Mouse (Mus musculus): ENCODE measurements around the gene 2210408I21Rik. TPM values are rescaled to one million over a fixed set of nuclear protein-coding genes. Genes with fewer than 3 reads are reported as not detected.

2210408I21Rik gene
- polyA plus RNA-seq, 1 experiment from 2014 or later, result 11.3 TPM

DNA sequence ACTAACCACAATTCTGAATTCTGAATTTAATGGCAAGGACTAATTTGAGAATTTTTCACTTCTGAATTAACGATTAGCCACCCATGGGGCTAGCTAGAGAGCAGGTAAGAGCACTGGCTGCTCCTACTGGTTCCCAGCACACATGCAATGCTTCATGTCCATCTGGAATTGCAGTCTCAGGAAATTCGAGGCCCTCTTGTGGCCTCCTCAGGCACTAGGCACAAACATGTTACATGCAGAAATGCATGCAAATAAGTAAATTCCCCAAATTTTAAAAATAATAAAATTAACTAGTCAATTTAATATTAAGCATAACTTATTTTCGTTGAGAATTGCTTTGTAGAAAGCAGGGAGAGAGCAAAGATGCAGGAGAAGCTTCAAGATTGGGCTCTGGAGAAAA, 273.2 kb downstream of the 2210408I21Rik start:
- Histone ChIP-seq H3K4me3 (ENCODE audit: low read length) (no peak overlapping the region), H3K27ac (ENCODE audit: low read depth, low read length) (no peak overlapping the region), H3K27me3 (ENCODE audit: control insufficient read depth, insufficient read depth, low read length) (no peaks in the 10 kb centered on the region), H3K4me2 (replicated peaks; ENCODE audit: low read depth, low read length) (no peak overlapping the region), H3K9ac (ENCODE audit: low read depth, low read length) (no peak overlapping the region), H3K36me3 (ENCODE audit: control insufficient read depth, insufficient read depth, low read length) (no peaks in the 10 kb centered on the region), H3K9me3 (ENCODE audit: control insufficient read depth, low read length) (no peaks in the 10 kb centered on the region), H3K4me1 (ENCODE audit: control insufficient read depth, insufficient read depth, low read length) (no peaks in the 10 kb centered on the region)
- 77% methylated on average over 3 of the region's 3 CpGs for WGBS
- ATAC-seq (ENCODE audit: low FRiP score, low TSS enrichment), result no peak

DNA sequence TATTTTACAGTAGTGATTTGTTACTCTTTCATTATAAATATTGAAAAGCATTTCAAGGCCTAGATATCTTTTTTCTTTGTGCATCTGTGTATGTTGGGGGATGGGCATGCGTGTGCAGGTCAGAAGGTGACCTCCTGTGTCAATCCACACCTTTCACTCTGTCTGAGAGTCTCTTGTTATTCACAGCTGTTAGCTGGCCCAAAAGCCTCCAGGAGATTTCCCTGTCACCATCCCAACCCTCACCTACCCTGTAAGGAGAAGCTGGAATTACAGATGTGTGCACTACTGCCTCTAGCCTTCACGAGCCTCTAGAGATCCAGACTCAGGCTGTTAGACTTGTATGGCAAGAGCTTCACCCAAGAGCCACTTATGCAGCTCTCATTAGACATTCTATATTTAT, 274.5 kb downstream of the 2210408I21Rik start:
- H3K9ac ChIP-seq (ENCODE audit: low read depth, low read length), result no peak overlapping the region
- no peak for ATAC-seq (ENCODE audit: low FRiP score, low TSS enrichment)
- H3K4me1 ChIP-seq (ENCODE audit: control insufficient read depth, insufficient read depth, low read length), result no peaks in the 10 kb centered on the region
- H3K4me3 ChIP-seq (ENCODE audit: low read length), result no peak overlapping the region
- H3K4me2 ChIP-seq (replicated peaks; ENCODE audit: low read depth, low read length), result no peak overlapping the region
- H3K27ac ChIP-seq (ENCODE audit: low read depth, low read length), result no peak overlapping the region
- no peaks in the 10 kb centered on the region for H3K36me3 ChIP-seq (ENCODE audit: control insufficient read depth, insufficient read depth, low read length)
- 67% methylated on average over 2 of the region's 2 CpGs for WGBS
- H3K27me3 ChIP-seq (ENCODE audit: control insufficient read depth, insufficient read depth, low read length), result no peaks in the 10 kb centered on the region
- H3K9me3 ChIP-seq (ENCODE audit: control insufficient read depth, low read length), result no peaks in the 10 kb centered on the region

DNA sequence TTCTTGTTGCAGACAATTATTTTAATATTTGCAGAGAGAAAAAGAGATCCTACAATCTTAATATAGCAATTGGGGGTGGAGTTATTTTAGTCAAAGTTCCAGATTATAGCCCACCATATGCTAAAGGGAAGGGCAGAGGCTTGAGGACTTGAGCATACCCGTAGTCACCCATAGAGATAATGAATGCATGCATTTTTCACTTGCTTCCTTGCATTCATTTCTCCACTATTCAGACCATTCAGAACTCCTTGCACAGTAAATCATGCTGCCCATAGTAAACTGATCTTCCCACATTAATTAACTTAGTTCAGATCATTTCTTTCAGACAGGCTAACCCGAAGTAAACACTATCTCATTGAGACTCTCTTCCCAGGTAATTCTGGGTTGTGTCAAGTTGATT, 277.5 kb downstream of the 2210408I21Rik start:
- Histone ChIP-seq H3K9ac (ENCODE audit: low read depth, low read length) (no peak overlapping the region), H3K36me3 (ENCODE audit: control insufficient read depth, insufficient read depth, low read length) (no peaks in the 10 kb centered on the region), H3K27ac (ENCODE audit: low read depth, low read length) (no peak overlapping the region), H3K4me3 (ENCODE audit: low read length) (no peak overlapping the region), H3K4me2 (replicated peaks; ENCODE audit: low read depth, low read length) (no peak overlapping the region), H3K4me1 (ENCODE audit: control insufficient read depth, insufficient read depth, low read length) (no peaks in the 10 kb centered on the region), H3K9me3 (ENCODE audit: control insufficient read depth, low read length) (no peaks in the 10 kb centered on the region), H3K27me3 (ENCODE audit: control insufficient read depth, insufficient read depth, low read length) (no peaks in the 10 kb centered on the region)
- no peak for ATAC-seq (ENCODE audit: low FRiP score, low TSS enrichment)
- WGBS, result 81% methylated on average over 2 of the region's 2 CpGs

DNA sequence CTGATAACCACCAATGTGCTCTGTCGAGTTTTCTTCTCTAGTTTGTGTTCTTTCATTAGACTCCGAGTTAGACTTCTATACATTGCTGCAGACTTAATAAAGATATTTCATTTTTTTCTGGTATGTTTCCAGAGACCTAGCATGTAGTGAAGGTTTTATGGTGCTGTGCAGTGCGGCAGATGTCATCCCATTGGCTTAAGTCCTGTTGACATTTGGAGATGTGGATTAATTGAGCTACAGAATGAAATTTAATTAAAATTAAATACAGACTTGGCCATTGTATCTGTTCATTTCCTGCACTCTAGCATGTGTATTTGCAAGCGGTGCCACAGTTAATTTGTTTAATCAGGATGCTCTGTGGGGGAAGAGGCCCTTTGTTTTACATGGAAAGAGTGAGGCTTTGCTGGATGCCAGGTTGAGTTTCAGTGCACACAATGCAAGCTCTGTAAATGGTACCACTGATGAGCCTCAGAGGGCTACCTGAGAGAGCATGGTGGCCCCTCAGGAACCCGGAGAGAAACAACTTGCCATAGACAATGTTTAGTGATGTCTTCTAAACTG, 314.7 kb downstream of the 2210408I21Rik start:
- Histone ChIP-seq H3K36me3 (ENCODE audit: control insufficient read depth, insufficient read depth, low read length) (no peaks in the 10 kb centered on the region), H3K9me3 (ENCODE audit: control insufficient read depth, low read length) (no peaks in the 10 kb centered on the region), H3K4me2 (replicated peaks; ENCODE audit: low read depth, low read length) (no peak overlapping the region), H3K27me3 (ENCODE audit: control insufficient read depth, insufficient read depth, low read length) (no peaks in the 10 kb centered on the region), H3K4me1 (ENCODE audit: control insufficient read depth, insufficient read depth, low read length) (no peaks in the 10 kb centered on the region), H3K9ac (ENCODE audit: low read depth, low read length) (no peak overlapping the region), H3K4me3 (ENCODE audit: low read length) (no peak overlapping the region), H3K27ac (ENCODE audit: low read depth, low read length) (no peak overlapping the region)
- no peak for ATAC-seq (ENCODE audit: low FRiP score, low TSS enrichment)
- 86% methylated on average over 5 of the region's 5 CpGs for WGBS

DNA sequence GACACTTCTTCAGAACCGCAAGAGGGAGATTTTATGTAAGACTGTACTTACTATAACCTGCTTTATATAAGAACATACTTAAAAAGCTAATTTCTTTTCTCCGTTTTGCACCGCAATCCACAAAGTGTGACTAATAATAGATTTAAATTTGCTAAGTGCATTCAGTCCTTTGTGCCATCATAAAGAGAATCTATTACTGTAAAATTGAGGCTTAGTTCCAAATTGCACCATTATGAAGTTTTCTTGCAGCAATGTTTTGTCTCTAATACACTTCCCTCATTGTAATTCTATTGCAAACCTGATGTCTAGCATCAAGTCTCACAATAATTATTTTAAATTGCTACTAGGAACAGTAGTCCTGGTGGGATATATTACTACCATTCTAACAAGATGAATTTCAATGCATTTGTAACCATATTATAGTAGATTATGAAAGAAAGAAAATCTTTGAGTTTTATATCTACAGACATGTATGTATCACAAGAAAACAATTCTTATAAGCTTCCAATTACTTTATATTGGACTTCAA, 334.8 kb downstream of the 2210408I21Rik start:
- WGBS, result 89% methylated on average over 3 of the region's 3 CpGs
- H3K27ac ChIP-seq (ENCODE audit: low read depth, low read length), result no peak overlapping the region
- no peak overlapping the region for H3K9ac ChIP-seq (ENCODE audit: low read depth, low read length)
- H3K4me1 ChIP-seq (ENCODE audit: control insufficient read depth, insufficient read depth, low read length), result no peaks in the 10 kb centered on the region
- no peak overlapping the region for H3K4me2 ChIP-seq (replicated peaks; ENCODE audit: low read depth, low read length)
- H3K9me3 ChIP-seq (ENCODE audit: control insufficient read depth, low read length), result no peaks in the 10 kb centered on the region
- H3K36me3 ChIP-seq (ENCODE audit: control insufficient read depth, insufficient read depth, low read length), result no peaks in the 10 kb centered on the region
- ATAC-seq (ENCODE audit: low FRiP score, low TSS enrichment), result no peak
- no peak overlapping the region for H3K4me3 ChIP-seq (ENCODE audit: low read length)
- H3K27me3 ChIP-seq (ENCODE audit: control insufficient read depth, insufficient read depth, low read length), result no peaks in the 10 kb centered on the region

DNA sequence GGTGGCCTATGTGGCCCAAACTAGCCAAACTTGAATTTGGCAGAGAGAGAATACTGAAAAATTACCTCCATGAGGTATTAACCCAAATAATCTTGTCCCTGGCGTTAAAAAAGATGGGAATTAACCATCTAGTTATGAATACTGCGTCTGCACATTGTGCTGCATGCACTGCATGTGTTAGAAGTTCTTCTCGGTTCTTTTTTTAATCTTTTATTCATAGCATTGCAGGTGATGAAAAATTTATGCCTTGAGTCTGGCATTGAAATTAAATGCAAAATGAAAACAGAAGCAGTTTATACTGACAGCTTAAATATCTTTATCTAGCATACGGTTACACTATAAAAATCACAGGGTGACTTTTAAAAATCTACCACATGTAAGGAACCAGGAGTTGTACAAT, 341.1 kb downstream of the 2210408I21Rik start:
- H3K4me3 ChIP-seq (ENCODE audit: low read length), result no peak overlapping the region
- no peaks in the 10 kb centered on the region for H3K27me3 ChIP-seq (ENCODE audit: control insufficient read depth, insufficient read depth, low read length)
- H3K4me1 ChIP-seq (ENCODE audit: control insufficient read depth, insufficient read depth, low read length), result no peaks in the 10 kb centered on the region
- H3K4me2 ChIP-seq (replicated peaks; ENCODE audit: low read depth, low read length), result no peak overlapping the region
- ATAC-seq (ENCODE audit: low FRiP score, low TSS enrichment), result no peak
- 88% methylated on average over 4 of the region's 4 CpGs for WGBS
- H3K36me3 ChIP-seq (ENCODE audit: control insufficient read depth, insufficient read depth, low read length), result no peaks in the 10 kb centered on the region
- no peak overlapping the region for H3K27ac ChIP-seq (ENCODE audit: low read depth, low read length)
- H3K9me3 ChIP-seq (ENCODE audit: control insufficient read depth, low read length), result no peaks in the 10 kb centered on the region
- H3K9ac ChIP-seq (ENCODE audit: low read depth, low read length), result no peak overlapping the region

DNA sequence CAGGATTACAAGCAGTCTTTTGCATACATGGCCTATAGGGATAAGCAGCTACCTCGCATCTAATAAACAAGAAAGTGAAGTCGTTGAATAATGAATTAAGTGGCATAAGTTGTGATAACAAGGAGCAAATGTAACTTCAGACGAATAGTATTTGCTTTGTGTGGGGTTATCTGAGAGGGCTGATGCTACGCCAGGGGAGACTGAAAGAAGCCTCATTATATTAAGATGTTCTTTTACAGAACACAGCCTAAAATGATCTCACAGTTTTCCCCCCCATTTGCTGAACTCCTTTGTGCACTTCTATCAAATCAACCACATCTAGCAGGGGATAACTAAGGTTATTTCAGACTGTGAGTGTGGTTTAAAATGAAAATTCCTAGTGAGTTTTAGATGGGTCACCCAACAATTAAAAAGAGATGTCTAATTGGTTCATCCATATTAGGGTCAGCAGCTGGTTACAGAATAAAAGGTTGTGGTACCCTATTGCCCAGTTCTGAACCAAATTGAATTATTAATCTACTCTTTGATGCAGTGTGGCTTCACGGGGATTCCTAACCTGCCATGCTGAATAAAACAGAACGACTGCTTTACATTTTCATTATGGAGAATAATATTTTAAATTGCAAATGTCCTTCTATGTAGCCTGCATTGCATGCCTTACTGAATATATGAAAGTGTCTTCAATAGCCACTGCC, 343.2 kb downstream of the 2210408I21Rik start:
- H3K27me3 ChIP-seq (ENCODE audit: control insufficient read depth, insufficient read depth, low read length), result no peaks in the 10 kb centered on the region
- 70% methylated on average over 6 of the region's 6 CpGs for WGBS
- no peak for ATAC-seq (ENCODE audit: low FRiP score, low TSS enrichment)
- no peak overlapping the region for H3K27ac ChIP-seq (ENCODE audit: low read depth, low read length)
- H3K9me3 ChIP-seq (ENCODE audit: control insufficient read depth, low read length), result no peaks in the 10 kb centered on the region
- no peaks in the 10 kb centered on the region for H3K4me1 ChIP-seq (ENCODE audit: control insufficient read depth, insufficient read depth, low read length)
- no peaks in the 10 kb centered on the region for H3K36me3 ChIP-seq (ENCODE audit: control insufficient read depth, insufficient read depth, low read length)
- H3K4me2 ChIP-seq (replicated peaks; ENCODE audit: low read depth, low read length), result no peak overlapping the region
- no peak overlapping the region for H3K4me3 ChIP-seq (ENCODE audit: low read length)
- no peak overlapping the region for H3K9ac ChIP-seq (ENCODE audit: low read depth, low read length)

DNA sequence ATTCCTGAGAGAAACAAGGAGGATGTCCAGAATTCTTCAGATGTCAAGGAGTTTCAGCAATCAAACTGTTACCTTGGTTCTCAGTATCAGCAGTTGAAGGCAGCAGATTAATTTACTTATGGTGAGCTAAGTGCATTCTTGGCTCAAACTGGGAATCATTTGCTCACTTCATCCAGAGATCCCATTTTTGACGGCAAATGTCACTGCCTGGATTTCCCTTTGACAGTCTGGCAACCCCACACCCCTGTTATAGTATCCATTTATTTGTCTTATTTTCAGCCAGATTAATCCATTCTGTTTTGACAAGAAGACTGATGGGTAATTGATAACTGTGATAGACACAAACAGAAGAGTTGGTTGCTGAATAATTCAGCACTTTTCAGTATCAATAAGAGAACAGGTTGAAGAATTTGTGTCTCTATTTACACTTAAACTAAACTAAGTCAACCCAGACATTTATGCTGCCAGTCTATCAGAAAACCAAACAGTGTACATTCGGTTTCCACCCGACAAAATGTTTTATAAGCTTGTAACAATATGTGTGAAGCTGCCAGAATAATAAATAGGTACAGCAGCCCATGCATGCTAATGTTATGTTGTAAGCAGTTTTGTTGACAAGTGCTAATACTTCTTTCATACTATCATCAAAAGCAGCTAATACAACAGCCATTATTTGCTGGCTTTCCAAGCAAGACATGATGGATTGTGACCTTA, 354.8 kb downstream of the 2210408I21Rik start:
- no peak overlapping the region for H3K27ac ChIP-seq (ENCODE audit: low read depth, low read length)
- 70% methylated on average over 3 of the region's 3 CpGs for WGBS
- no peak overlapping the region for H3K4me3 ChIP-seq (ENCODE audit: low read length)
- H3K9me3 ChIP-seq (ENCODE audit: control insufficient read depth, low read length), result no peaks in the 10 kb centered on the region
- no peaks in the 10 kb centered on the region for H3K4me1 ChIP-seq (ENCODE audit: control insufficient read depth, insufficient read depth, low read length)
- H3K27me3 ChIP-seq (ENCODE audit: control insufficient read depth, insufficient read depth, low read length), result no peaks in the 10 kb centered on the region
- H3K36me3 ChIP-seq (ENCODE audit: control insufficient read depth, insufficient read depth, low read length), result no peaks in the 10 kb centered on the region
- no peak for ATAC-seq (ENCODE audit: low FRiP score, low TSS enrichment)
- no peak overlapping the region for H3K4me2 ChIP-seq (replicated peaks; ENCODE audit: low read depth, low read length)
- H3K9ac ChIP-seq (ENCODE audit: low read depth, low read length), result no peak overlapping the region

DNA sequence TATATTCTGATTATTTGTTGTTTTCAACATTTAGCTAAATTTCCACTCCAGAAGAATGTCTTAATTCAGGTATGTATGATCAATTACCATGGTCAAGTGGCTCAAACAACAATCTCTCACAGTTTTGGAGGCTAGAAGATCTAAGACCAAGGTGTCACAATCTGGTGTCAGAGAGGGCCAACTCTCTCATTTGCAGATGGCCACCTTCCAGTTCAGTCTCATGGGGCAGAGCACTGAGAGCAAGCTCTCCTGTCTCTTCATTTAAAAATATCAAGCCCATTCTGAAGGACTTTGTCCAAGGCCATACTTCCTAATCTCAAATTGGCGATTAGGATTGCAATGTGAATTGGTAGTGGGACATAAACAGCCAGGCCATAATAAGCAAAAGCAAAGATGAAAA, 378.7 kb downstream of the 2210408I21Rik start:
- H3K9ac ChIP-seq (ENCODE audit: low read depth, low read length), result no peak overlapping the region
- no peaks in the 10 kb centered on the region for H3K9me3 ChIP-seq (ENCODE audit: control insufficient read depth, low read length)
- 83% methylated on average over 1 of the region's 1 CpGs for WGBS
- H3K4me1 ChIP-seq (ENCODE audit: control insufficient read depth, insufficient read depth, low read length), result no peaks in the 10 kb centered on the region
- H3K27me3 ChIP-seq (ENCODE audit: control insufficient read depth, insufficient read depth, low read length), result no peaks in the 10 kb centered on the region
- H3K36me3 ChIP-seq (ENCODE audit: control insufficient read depth, insufficient read depth, low read length), result no peaks in the 10 kb centered on the region
- no peak for ATAC-seq (ENCODE audit: low FRiP score, low TSS enrichment)
- H3K27ac ChIP-seq (ENCODE audit: low read depth, low read length), result no peak overlapping the region
- no peak overlapping the region for H3K4me2 ChIP-seq (replicated peaks; ENCODE audit: low read depth, low read length)
- no peak overlapping the region for H3K4me3 ChIP-seq (ENCODE audit: low read length)

Measured in kidney, embryonic 14.5 days (tissue).